Mouse (Mus musculus) lung, adult 2 months (tissue): ENCODE measurements around the gene Cdh4. TPM values are rescaled to one million over a fixed set of nuclear protein-coding genes. Genes with fewer than 3 reads are reported as not detected.

Source experiments
- DNase-seq: peaks from one replicate; pipeline ENCODE4 v3.0.0; 2022
- H3K4me1 ChIP-seq: fragments of 200-500 bp; 2 replicates; pipeline ENCODE4 v1.6.1; 2011; ENCODE audit warnings: low read length; ENCODE audit not compliant: control insufficient read depth, insufficient read depth
- H3K4me3 ChIP-seq: fragments of 200-500 bp; replicated peaks from 2 replicates; pipeline ENCODE3; 2011; ENCODE audit warnings: low read depth, mild to moderate bottlenecking, control low read depth, low read length; ENCODE audit errors: extremely low read depth
- CTCF ChIP-seq: fragments of 200-500 bp; IDR thresholded peaks from 2 replicates; pipeline ENCODE4 v1.5.1; 2011; ENCODE audit warnings: mild to moderate bottlenecking, low read length, control low read depth; ENCODE audit not compliant: insufficient read depth
- POLR2A ChIP-seq: fragments of 200-500 bp; IDR thresholded peaks from 2 replicates; pipeline ENCODE4 v1.6.1; 2011; ENCODE audit warnings: low read depth, mild to moderate bottlenecking, control low read depth, low read length, borderline replicate concordance; ENCODE audit errors: extremely low read depth
- WGBS: fragments of 180-500 bp; shearing (Covaris S2); methylation state at CpG from one replicate; pipeline ENCODE4 v1.1.7; 2018; 5-methylcytosine and 5-hydroxymethylcytosine counted together
- polyA plus RNA-seq: library from polyadenylated mRNA; depleted of rRNA; stranded (reverse); fragments of >200 nt; gene quantifications from 2 replicates; pipeline ENCODE4 v1.2.3, GENCODE M21; 2012

The Cdh4 gene
- polyA plus RNA-seq, 1 experiment, result 2.0 TPM

- TF ChIP-seq POLR2A, result no peak
- no peak for TF ChIP-seq CTCF
- no peaks in the 10 kb centered on the region for H3K4me1 ChIP-seq
- H3K4me3 ChIP-seq, result no peak overlapping the region
- 64% methylated on average over 12 of the region's 12 CpGs for WGBS
- no peak for DNase-seq
These were observed 470.7 kb downstream of the Cdh4 start for GRCm38 (mm10) chr2:179912911-179913310.

- DNase-seq, result no peak
- no peaks in the 10 kb centered on the region for H3K4me1 ChIP-seq
- TF ChIP-seq POLR2A (no peak), CTCF (no peak)
- WGBS, result 86% methylated on average over 15 of the region's 15 CpGs
- no peak overlapping the region for H3K4me3 ChIP-seq
These were observed 471.1 kb downstream of the Cdh4 start for GRCm38 (mm10) chr2:179913349-179913748.

- H3K4me3 ChIP-seq, result no peak overlapping the region
- no peaks in the 10 kb centered on the region for H3K4me1 ChIP-seq
- no peak for DNase-seq
- WGBS, result 66% methylated on average over 2 of the region's 2 CpGs
- TF ChIP-seq POLR2A (no peak), CTCF (0 out of 2 replicates have a peak, but pooled peaks have one; percentile 17)
These were observed 472.0 kb downstream of the Cdh4 start for GRCm38 (mm10) chr2:179914246-179914645.

GRCm38 (mm10) chr2:179916877-179917673 lies 474.8 kb downstream of the Cdh4 start:
- TF ChIP-seq CTCF, result peak; percentile 92
- TF ChIP-seq POLR2A, result no peak
- H3K4me1 ChIP-seq, result no peaks in the 10 kb centered on the region
- peak; percentile 64 for DNase-seq
- H3K4me3 ChIP-seq, result no peak overlapping the region
- WGBS, result 30% methylated on average over 5 of the region's 5 CpGs

GRCm38 (mm10) chr2:179920042-179920441 lies 477.8 kb downstream of the Cdh4 start:
- no peak for DNase-seq
- H3K4me3 ChIP-seq, result no peak overlapping the region
- H3K4me1 ChIP-seq, result no peaks in the 10 kb centered on the region
- WGBS, result 51% methylated on average over 4 of the region's 4 CpGs
- TF ChIP-seq POLR2A (no peak), CTCF (no peak)

- no peak overlapping the region for H3K4me3 ChIP-seq
- H3K4me1 ChIP-seq, result no peaks in the 10 kb centered on the region
- 93% methylated on average over 8 of the region's 8 CpGs for WGBS
- DNase-seq, result no peak
- TF ChIP-seq CTCF (no peak), POLR2A (no peak)
These were observed 478.9 kb downstream of the Cdh4 start for GRCm38 (mm10) chr2:179921021-179921653.

GRCm38 (mm10) chr2:179924038-179924437 lies 481.8 kb downstream of the Cdh4 start:
- H3K4me3 ChIP-seq, result no peak overlapping the region
- no peak for DNase-seq
- no peak for TF ChIP-seq POLR2A
- no peak for TF ChIP-seq CTCF
- no peaks in the 10 kb centered on the region for H3K4me1 ChIP-seq
- 92% methylated on average over 6 of the region's 6 CpGs for WGBS

GRCm38 (mm10) chr2:179929166-179929565 lies 486.9 kb downstream of the Cdh4 start:
- 95% methylated on average over 13 of the region's 13 CpGs for WGBS
- Histone ChIP-seq H3K4me1 (no peaks in the 10 kb centered on the region), H3K4me3 (no peak overlapping the region)
- no peak for TF ChIP-seq CTCF
- no peak for TF ChIP-seq POLR2A
- DNase-seq, result no peak

- DNase-seq, result no peak
- TF ChIP-seq POLR2A (no peak), CTCF (no peak)
- WGBS, result 83% methylated on average over 16 of the region's 16 CpGs
- Histone ChIP-seq H3K4me3 (no peak overlapping the region), H3K4me1 (no peaks in the 10 kb centered on the region)
These were observed 489.5 kb downstream of the Cdh4 start for GRCm38 (mm10) chr2:179931741-179932140.

GRCm38 (mm10) chr2:179934165-179934564 lies 491.9 kb downstream of the Cdh4 start:
- TF ChIP-seq POLR2A (no peak), CTCF (no peak)
- DNase-seq, result no peak
- WGBS, result 67% methylated on average over 3 of the region's 3 CpGs
- Histone ChIP-seq H3K4me3 (no peak overlapping the region), H3K4me1 (no peaks in the 10 kb centered on the region)

GRCm38 (mm10) chr2:179937091-179937490 lies 494.9 kb downstream of the Cdh4 start:
- Histone ChIP-seq H3K4me1 (peaks cover 3% of the 10 kb centered on the region), H3K4me3 (no peak overlapping the region)
- WGBS, result 47% methylated on average over 4 of the region's 4 CpGs
- DNase-seq, result no peak
- TF ChIP-seq POLR2A, result no peak
- no peak for TF ChIP-seq CTCF
